Comparison of ENCODE assay signal across 14 mouse cellular contexts in genomic region chr5:131581110-131582050, GRCm38 (mm10).
A peak's percentile ranks its signal among the peaks of the same experiment; 100 is the strongest.
DNase-seq lines count a peak whose midpoint lies in the region; ATAC-seq lines count a peak whose summit lies in the region.
"Had no signal": no experiment of that assay in that cellular context is flagged by ENCODE, and none has a peak within 500 bp of the region (broad histone marks: within the 10 kb centered on the region; RNA-seq: fewer than 3 reads in every experiment).

No protein-coding gene starts in this region.

- H3K9me3 ChIP-seq in forebrain, embryonic 13.5 days (replicated peaks): no peaks in the 10 kb centered on the region
- H3K9me3 ChIP-seq in forebrain, embryonic 11.5 days (ENCODE audit: control insufficient read depth, low read length): no peaks in the 10 kb centered on the region
- no peaks in the 10 kb centered on the region for H3K9me3 ChIP-seq in neural tube, embryonic 11.5 days (ENCODE audit: control insufficient read depth, low read length)
- no peaks in the 10 kb centered on the region for H3K9me3 ChIP-seq in midbrain, embryonic 14.5 days (ENCODE audit: control insufficient read depth, low read length)

- peaks cover 52% of the 10 kb centered on the region for H3K4me1 ChIP-seq in forebrain, embryonic 13.5 days
- peaks cover 18% of the 10 kb centered on the region; the same call in 1 of the 2 replicates for H3K4me1 ChIP-seq in forebrain, embryonic 11.5 days (replicated peaks; ENCODE audit: control insufficient read depth, insufficient read depth, low read length)
- H3K4me1 ChIP-seq in neural tube, embryonic 11.5 days (ENCODE audit: control insufficient read depth, insufficient read depth, low read length): peaks cover 41% of the 10 kb centered on the region
- peaks cover 38% of the 10 kb centered on the region for H3K4me1 ChIP-seq in midbrain, embryonic 14.5 days (ENCODE audit: control insufficient read depth, insufficient read depth, low read length)

- H3K36me3 ChIP-seq in forebrain, embryonic 13.5 days (ENCODE audit: poor library complexity, severe bottlenecking): no peaks in the 10 kb centered on the region
- H3K36me3 ChIP-seq in forebrain, embryonic 11.5 days (ENCODE audit: control insufficient read depth, insufficient read depth, low read length): no peaks in the 10 kb centered on the region
- H3K36me3 ChIP-seq in neural tube, embryonic 11.5 days (ENCODE audit: control insufficient read depth, insufficient read depth, low read length): no peaks in the 10 kb centered on the region
- H3K36me3 ChIP-seq in midbrain, embryonic 14.5 days (ENCODE audit: control insufficient read depth, insufficient read depth, low read length): no peaks in the 10 kb centered on the region

- H3K4me3 ChIP-seq in forebrain, embryonic 13.5 days: no peak overlapping the region
- H3K4me3 ChIP-seq in forebrain, embryonic 11.5 days (ENCODE audit: low read depth, low read length): no peak overlapping the region
- no peak overlapping the region for H3K4me3 ChIP-seq in neural tube, embryonic 11.5 days (ENCODE audit: low read depth, low read length)
- H3K4me3 ChIP-seq in midbrain, embryonic 14.5 days (replicated peaks; ENCODE audit: low read depth, low read length): no peak overlapping the region

- 50% methylated on average over 23 of the region's 23 CpGs for WGBS in forebrain, embryonic 13.5 days
- 81% methylated on average over 23 of the region's 23 CpGs for WGBS in forebrain, embryonic 11.5 days
- 23% methylated on average over 23 of the region's 23 CpGs for WGBS in neural tube, embryonic 11.5 days
- 35% methylated on average over 23 of the region's 23 CpGs for WGBS in midbrain, embryonic 14.5 days

- ATAC-seq in forebrain, embryonic 13.5 days: no peak
- ATAC-seq in forebrain, embryonic 11.5 days (replicated peaks; ENCODE audit: low FRiP score): no peak
- ATAC-seq in neural tube, embryonic 11.5 days (ENCODE audit: insufficient read depth, low FRiP score, low TSS enrichment): no peak
- ATAC-seq in midbrain, embryonic 14.5 days (ENCODE audit: low FRiP score, low TSS enrichment): no peak
- ATAC-seq: activated CD4-positive, CD25-positive, alpha-beta regulatory T cell, adult 4 months; lung, postnatal 0 days had no signal

- peak overlapping the region; percentile 15; the same call in 1 of the 2 replicates for H3K27ac ChIP-seq in forebrain, embryonic 13.5 days
- H3K27ac ChIP-seq in forebrain, embryonic 11.5 days (ENCODE audit: low read depth, low read length): no peak overlapping the region
- H3K27ac ChIP-seq in neural tube, embryonic 11.5 days (ENCODE audit: low read depth, low read length): peak overlapping the region; percentile 15; the same call in 1 of the 2 replicates
- 0 out of 2 replicates have a peak overlapping the region, but pooled peaks have one; percentile 14 for H3K27ac ChIP-seq in midbrain, embryonic 14.5 days (replicated peaks; ENCODE audit: low read depth, low read length)

- H3K4me2 ChIP-seq in forebrain, embryonic 13.5 days: no peak overlapping the region
- H3K4me2 ChIP-seq in forebrain, embryonic 11.5 days (ENCODE audit: low read depth, low read length, severe bottlenecking): no peak overlapping the region
- H3K4me2 ChIP-seq in neural tube, embryonic 11.5 days (ENCODE audit: low read depth): no peak overlapping the region; the same call in 1 of the 2 replicates
- peak overlapping the region; percentile 7; the same call in 1 of the 2 replicates for H3K4me2 ChIP-seq in midbrain, embryonic 14.5 days (ENCODE audit: low read length)

- H3K9ac ChIP-seq in forebrain, embryonic 13.5 days: no peak overlapping the region
- no peak overlapping the region for H3K9ac ChIP-seq in forebrain, embryonic 11.5 days (ENCODE audit: low read length)
- no peak overlapping the region for H3K9ac ChIP-seq in neural tube, embryonic 11.5 days (ENCODE audit: low read length)
- no peak overlapping the region for H3K9ac ChIP-seq in midbrain, embryonic 14.5 days (replicated peaks; ENCODE audit: low read length)

- DNase-seq in forebrain, embryonic 11.5 days (ENCODE audit: low spot score): no peak
- no peak for DNase-seq in neural tube, embryonic 11.5 days (ENCODE audit: low spot score)
- DNase-seq in neural tube, embryonic 10.5 days (ENCODE audit: extremely low spot score, low spot score): no peak
- DNase-seq in midbrain, embryonic 14.5 days: peak; percentile 64
- no peak for DNase-seq in spleen, adult 18-20 months
- DNase-seq in natural killer cell, adult 2 months (ENCODE audit: low spot score in 2 of 2): no peak
- no peak for DNase-seq in spleen, postnatal 36 days (ENCODE audit: low spot score in 2 of 2)
- DNase-seq: B cell, adult 2 months; cerebellum, adult 9-11 months; heart, adult 11 months; kidney, postnatal 25 days had no signal

- H3K27me3 ChIP-seq in forebrain, embryonic 13.5 days: no peaks in the 10 kb centered on the region
- H3K27me3 ChIP-seq in forebrain, embryonic 11.5 days (ENCODE audit: control insufficient read depth, insufficient read depth, low read length): peaks cover 10% of the 10 kb centered on the region; the same call in 1 of the 2 replicates
- peaks cover 11% of the 10 kb centered on the region for H3K27me3 ChIP-seq in neural tube, embryonic 11.5 days (ENCODE audit: control insufficient read depth, insufficient read depth, low read length)
- H3K27me3 ChIP-seq in midbrain, embryonic 14.5 days (ENCODE audit: control insufficient read depth, insufficient read depth, low read length): no peaks in the 10 kb centered on the region; the same call in 1 of the 2 replicates
